Mouse (Mus musculus): ENCODE results near the gene Psen1. TPM values are rescaled to one million over a fixed set of nuclear protein-coding genes. Genes with fewer than 3 reads are reported as not detected.
A peak's percentile ranks its signal among the peaks of the same experiment; 100 is the strongest.

Gene Psen1
- polyA plus RNA-seq, 1 experiment from 2014 or later, result 76.2 TPM

GRCm38 (mm10) chr12:83741722-83742121 is 53.8 kb downstream of the Psen1 start:
- H3K9me3 ChIP-seq (ENCODE audit: control insufficient read depth, low read length), result no peaks in the 10 kb centered on the region
- H3K4me2 ChIP-seq, result no peak overlapping the region
- no peak overlapping the region for H3K9ac ChIP-seq (ENCODE audit: low read length)
- ATAC-seq (ENCODE audit: low FRiP score), result no peak
- H3K4me1 ChIP-seq (ENCODE audit: control insufficient read depth, insufficient read depth, low read length), result no peaks in the 10 kb centered on the region
- DNase-seq (ENCODE audit: low spot score, missing footprints), result no peak
- 76% methylated on average over 5 of the region's 5 CpGs for WGBS
- no peaks in the 10 kb centered on the region for H3K27me3 ChIP-seq (ENCODE audit: control insufficient read depth, insufficient read depth, low read length)
- no peak overlapping the region for H3K27ac ChIP-seq (ENCODE audit: low read depth, low read length)
- H3K36me3 ChIP-seq (ENCODE audit: control insufficient read depth, insufficient read depth, low read length), result no peaks in the 10 kb centered on the region
- no peak overlapping the region for H3K4me3 ChIP-seq (ENCODE audit: low read depth, low read length)

- H3K27me3 ChIP-seq (ENCODE audit: control insufficient read depth, insufficient read depth, low read length), result no peaks in the 10 kb centered on the region
Observed at GRCm38 (mm10) chr12:83742834-83743233, 54.9 kb downstream of the Psen1 start.

GRCm38 (mm10) chr12:83743712-83744111 is 55.8 kb downstream of the Psen1 start:
- 80% methylated on average over 3 of the region's 3 CpGs for WGBS
- Histone ChIP-seq H3K27me3 (ENCODE audit: control insufficient read depth, insufficient read depth, low read length) (no peaks in the 10 kb centered on the region), H3K9ac (ENCODE audit: low read length) (no peak overlapping the region), H3K36me3 (ENCODE audit: control insufficient read depth, insufficient read depth, low read length) (no peaks in the 10 kb centered on the region), H3K9me3 (ENCODE audit: control insufficient read depth, low read length) (no peaks in the 10 kb centered on the region), H3K27ac (ENCODE audit: low read depth, low read length) (no peak overlapping the region), H3K4me1 (ENCODE audit: control insufficient read depth, insufficient read depth, low read length) (no peaks in the 10 kb centered on the region), H3K4me2 (no peak overlapping the region), H3K4me3 (ENCODE audit: low read depth, low read length) (no peak overlapping the region)
- peak; percentile 72 for DNase-seq (ENCODE audit: low spot score, missing footprints)
- ATAC-seq (ENCODE audit: low FRiP score), result no peak

More at GRCm38 (mm10) chr12:83742834-83743233, 54.9 kb downstream of the Psen1 start:
- Histone ChIP-seq H3K4me1 (ENCODE audit: control insufficient read depth, insufficient read depth, low read length) (no peaks in the 10 kb centered on the region), H3K27ac (ENCODE audit: low read depth, low read length) (no peak overlapping the region), H3K4me2 (no peak overlapping the region), H3K9ac (ENCODE audit: low read length) (no peak overlapping the region), H3K4me3 (ENCODE audit: low read depth, low read length) (no peak overlapping the region), H3K9me3 (ENCODE audit: control insufficient read depth, low read length) (no peaks in the 10 kb centered on the region), H3K36me3 (ENCODE audit: control insufficient read depth, insufficient read depth, low read length) (no peaks in the 10 kb centered on the region)
- no peak for DNase-seq (ENCODE audit: low spot score, missing footprints)
- no peak for ATAC-seq (ENCODE audit: low FRiP score)
- WGBS, result 82% methylated on average over 4 of the region's 4 CpGs

GRCm38 (mm10) chr12:83749186-83749585 is 61.2 kb downstream of the Psen1 start:
- WGBS, result 55% methylated on average over 1 of the region's 1 CpGs
- H3K27me3 ChIP-seq (ENCODE audit: control insufficient read depth, insufficient read depth, low read length), result no peaks in the 10 kb centered on the region
- DNase-seq (ENCODE audit: low spot score, missing footprints) (no peak), ATAC-seq (ENCODE audit: low FRiP score) (no peak)
- no peak overlapping the region for H3K27ac ChIP-seq (ENCODE audit: low read depth, low read length)
- no peak overlapping the region for H3K4me3 ChIP-seq (ENCODE audit: low read depth, low read length)
- H3K4me2 ChIP-seq, result no peak overlapping the region
- no peaks in the 10 kb centered on the region for H3K9me3 ChIP-seq (ENCODE audit: control insufficient read depth, low read length)
- no peak overlapping the region for H3K9ac ChIP-seq (ENCODE audit: low read length)
- H3K4me1 ChIP-seq (ENCODE audit: control insufficient read depth, insufficient read depth, low read length), result no peaks in the 10 kb centered on the region
- no peaks in the 10 kb centered on the region for H3K36me3 ChIP-seq (ENCODE audit: control insufficient read depth, insufficient read depth, low read length)

- 66% methylated on average over 2 of the region's 2 CpGs for WGBS
- no peak overlapping the region for H3K4me3 ChIP-seq (ENCODE audit: low read depth, low read length)
- ATAC-seq (ENCODE audit: low FRiP score) (no peak), DNase-seq (ENCODE audit: low spot score, missing footprints) (no peak)
- H3K4me1 ChIP-seq (ENCODE audit: control insufficient read depth, insufficient read depth, low read length), result no peaks in the 10 kb centered on the region
- H3K36me3 ChIP-seq (ENCODE audit: control insufficient read depth, insufficient read depth, low read length), result no peaks in the 10 kb centered on the region
- H3K27me3 ChIP-seq (ENCODE audit: control insufficient read depth, insufficient read depth, low read length), result no peaks in the 10 kb centered on the region
- H3K9me3 ChIP-seq (ENCODE audit: control insufficient read depth, low read length), result no peaks in the 10 kb centered on the region
- H3K9ac ChIP-seq (ENCODE audit: low read length), result no peak overlapping the region
- no peak overlapping the region for H3K4me2 ChIP-seq
- no peak overlapping the region for H3K27ac ChIP-seq (ENCODE audit: low read depth, low read length)
Observed at GRCm38 (mm10) chr12:83752495-83752894, 64.5 kb downstream of the Psen1 start.

GRCm38 (mm10) chr12:83758735-83759134 is 70.8 kb downstream of the Psen1 start:
- H3K9me3 ChIP-seq (ENCODE audit: control insufficient read depth, low read length), result no peaks in the 10 kb centered on the region
- no peak overlapping the region for H3K9ac ChIP-seq (ENCODE audit: low read length)
- DNase-seq (ENCODE audit: low spot score, missing footprints) (no peak), ATAC-seq (ENCODE audit: low FRiP score) (no peak)
- no peak overlapping the region for H3K27ac ChIP-seq (ENCODE audit: low read depth, low read length)
- H3K4me1 ChIP-seq (ENCODE audit: control insufficient read depth, insufficient read depth, low read length), result peaks cover 5% of the 10 kb centered on the region
- H3K36me3 ChIP-seq (ENCODE audit: control insufficient read depth, insufficient read depth, low read length), result no peaks in the 10 kb centered on the region
- H3K27me3 ChIP-seq (ENCODE audit: control insufficient read depth, insufficient read depth, low read length), result peaks cover 2% of the 10 kb centered on the region; the same call in 1 of the 2 replicates
- H3K4me2 ChIP-seq, result no peak overlapping the region
- no peak overlapping the region for H3K4me3 ChIP-seq (ENCODE audit: low read depth, low read length)
- WGBS, result 74% methylated on average over 10 of the region's 10 CpGs

- Histone ChIP-seq H3K9me3 (ENCODE audit: control insufficient read depth, low read length) (no peaks in the 10 kb centered on the region), H3K9ac (ENCODE audit: low read length) (no peak overlapping the region), H3K4me3 (ENCODE audit: low read depth, low read length) (no peak overlapping the region), H3K4me1 (ENCODE audit: control insufficient read depth, insufficient read depth, low read length) (peaks cover 8% of the 10 kb centered on the region), H3K4me2 (no peak overlapping the region), H3K36me3 (ENCODE audit: control insufficient read depth, insufficient read depth, low read length) (no peaks in the 10 kb centered on the region), H3K27me3 (ENCODE audit: control insufficient read depth, insufficient read depth, low read length) (peaks cover 5% of the 10 kb centered on the region; the same call in 1 of the 2 replicates), H3K27ac (ENCODE audit: low read depth, low read length) (no peak overlapping the region)
- DNase-seq (ENCODE audit: low spot score, missing footprints) (no peak), ATAC-seq (ENCODE audit: low FRiP score) (no peak)
- WGBS, result 93% methylated on average over 2 of the region's 2 CpGs
Observed at GRCm38 (mm10) chr12:83760201-83760600, 72.2 kb downstream of the Psen1 start.

GRCm38 (mm10) chr12:83762706-83763105 is 74.8 kb downstream of the Psen1 start:
- H3K4me3 ChIP-seq (ENCODE audit: low read depth, low read length), result no peak overlapping the region
- peak; percentile 84 for DNase-seq (ENCODE audit: low spot score, missing footprints)
- no peak overlapping the region for H3K9ac ChIP-seq (ENCODE audit: low read length)
- no peak for ATAC-seq (ENCODE audit: low FRiP score)
- H3K36me3 ChIP-seq (ENCODE audit: control insufficient read depth, insufficient read depth, low read length), result no peaks in the 10 kb centered on the region
- 22% methylated on average over 4 of the region's 4 CpGs for WGBS
- H3K9me3 ChIP-seq (ENCODE audit: control insufficient read depth, low read length), result no peaks in the 10 kb centered on the region
- H3K27ac ChIP-seq (ENCODE audit: low read depth, low read length), result no peak overlapping the region
- peaks cover 5% of the 10 kb centered on the region; the same call in 1 of the 2 replicates for H3K27me3 ChIP-seq (ENCODE audit: control insufficient read depth, insufficient read depth, low read length)
- no peak overlapping the region for H3K4me2 ChIP-seq
- H3K4me1 ChIP-seq (ENCODE audit: control insufficient read depth, insufficient read depth, low read length), result peaks cover 8% of the 10 kb centered on the region

GRCm38 (mm10) chr12:83763311-83764043 is 75.5 kb downstream of the Psen1 start, which contains the start of gene Papln:
TSS of gene Papln (plus strand) at chr12:83763634.
- H3K27ac ChIP-seq (ENCODE audit: low read depth, low read length), result no peak within 1 kb of the TSS

More at GRCm38 (mm10) chr12:83763311-83764043, 75.5 kb downstream of the Psen1 start, which contains the start of gene Papln:
- DNase-seq (ENCODE audit: low spot score, missing footprints) (peak; percentile 91), ATAC-seq (ENCODE audit: low FRiP score) (no peak)
- Histone ChIP-seq H3K4me1 (ENCODE audit: control insufficient read depth, insufficient read depth, low read length) (peaks cover 8% of the 10 kb centered on the region), H3K4me2 (peak within 1 kb of the TSS; percentile 39), H3K36me3 (ENCODE audit: control insufficient read depth, insufficient read depth, low read length) (no peaks in the 10 kb centered on the region), H3K4me3 (ENCODE audit: low read depth, low read length) (peak within 1 kb of the TSS; percentile 9; the same call in 1 of the 2 replicates), H3K9ac (ENCODE audit: low read length) (peak within 1 kb of the TSS; percentile 42; the same call in 1 of the 2 replicates), H3K27me3 (ENCODE audit: control insufficient read depth, insufficient read depth, low read length) (peaks cover 5% of the 10 kb centered on the region; the same call in 1 of the 2 replicates), H3K9me3 (ENCODE audit: control insufficient read depth, low read length) (no peaks in the 10 kb centered on the region)
- 19% methylated on average over 31 of the region's 31 CpGs for WGBS

Measured in midbrain, embryonic 11.5 days (tissue).